Mouse (Mus musculus) spleen, adult 10 weeks (tissue): ENCODE measurements around the gene Trp53bp2. TPM values are rescaled to one million over a fixed set of nuclear protein-coding genes. Genes with fewer than 3 reads are reported as not detected.

Experiments
- polyA plus RNA-seq: library from polyadenylated mRNA; stranded (reverse); fragments of 350-450 nt; fragmentation: Illumina TruSeq; extraction: RNeasy Lipid Tissue Mini Kit (QIAGEN cat#74804); gene quantifications from one replicate; pipeline ENCODE4 v1.2.3, GENCODE M21; 2015; ENCODE audit warnings: low replicate concordance; ENCODE audit not compliant: insufficient read depth

Gene Trp53bp2
- 12.5 TPM for polyA plus RNA-seq

GRCm38 (mm10) chr1:182408684-182409327 is at the start of gene Trp53bp2:
Gene Trp53bp2, plus strand, starts transcription at chr1:182409172.

Other genes with a start within 250 kb of the Trp53bp2 start
- not detected for gene Vmn1r1, start 244.7 kb upstream of the Trp53bp2 start, polyA plus RNA-seq
- gene Degs1, start 126.4 kb upstream of the Trp53bp2 start, polyA plus RNA-seq, result 122 TPM
- 25.4 TPM for gene Fbxo28, start 67.5 kb upstream of the Trp53bp2 start, polyA plus RNA-seq
- gene Capn2, start 108.4 kb downstream of the Trp53bp2 start, polyA plus RNA-seq, result 48.8 TPM
- not detected for gene Capn8, start 155.8 kb downstream of the Trp53bp2 start, polyA plus RNA-seq